Mouse (Mus musculus) urinary bladder, postnatal 4 days (tissue): Measurements from ENCODE around the gene Arhgap23.

Experiments used
- DNase-seq, 2 experiments: peaks; one replicate each; pipeline ENCODE4 v3.0.0; 2021 to 2022; ENCODE audit warnings: low spot score in 2 of 2

Gene Arhgap23

GRCm38 (mm10) chr11:97415330-97415711, at the start of gene Arhgap23:
Arhgap23 (plus strand) TSS chr11:97415533.
- DNase-seq = peak; percentile 64 to 81

- DNase-seq = no peak
These were observed 49.8 kb upstream of the Arhgap23 start for GRCm38 (mm10) chr11:97365556-97365955.

- DNase-seq = no peak
These were observed 46.8 kb upstream of the Arhgap23 start for GRCm38 (mm10) chr11:97368501-97368900.

- DNase-seq = no peak
These were observed 44.8 kb upstream of the Arhgap23 start for GRCm38 (mm10) chr11:97370329-97371091.

- no peak for DNase-seq
These were observed 43.0 kb upstream of the Arhgap23 start for GRCm38 (mm10) chr11:97372159-97372864.

- DNase-seq = no peak
These were observed 41.9 kb upstream of the Arhgap23 start for GRCm38 (mm10) chr11:97373402-97373801.

GRCm38 (mm10) chr11:97380036-97380435, 35.3 kb upstream of the Arhgap23 start:
- no peak for DNase-seq

- no peak for DNase-seq
These were observed 32.3 kb upstream of the Arhgap23 start for GRCm38 (mm10) chr11:97383017-97383416.

GRCm38 (mm10) chr11:97383764-97384163, 31.6 kb upstream of the Arhgap23 start:
- no peak for DNase-seq

- no peak for DNase-seq
These were observed 27.5 kb upstream of the Arhgap23 start for GRCm38 (mm10) chr11:97387811-97388210.

GRCm38 (mm10) chr11:97389127-97389526, 26.2 kb upstream of the Arhgap23 start:
- DNase-seq = no peak

- DNase-seq = no peak
These were observed 21.7 kb upstream of the Arhgap23 start for GRCm38 (mm10) chr11:97393658-97394057.

GRCm38 (mm10) chr11:97394146-97394545, 21.2 kb upstream of the Arhgap23 start:
- no peak for DNase-seq

GRCm38 (mm10) chr11:97398506-97398905, 16.8 kb upstream of the Arhgap23 start:
- no peak for DNase-seq

GRCm38 (mm10) chr11:97399958-97400710, 15.2 kb upstream of the Arhgap23 start:
- DNase-seq = peak; percentile 76 to 87

GRCm38 (mm10) chr11:97401082-97401481, 14.3 kb upstream of the Arhgap23 start:
- no peak for DNase-seq

- DNase-seq = no peak
These were observed 13.5 kb upstream of the Arhgap23 start for GRCm38 (mm10) chr11:97401686-97402435.

GRCm38 (mm10) chr11:97402746-97403145, 12.6 kb upstream of the Arhgap23 start:
- no peak for DNase-seq

- DNase-seq = no peak
These were observed 11.6 kb upstream of the Arhgap23 start for GRCm38 (mm10) chr11:97403614-97404183.

- peak in 1 of 2 experiments; percentile 65 for DNase-seq
These were observed 11.1 kb upstream of the Arhgap23 start for GRCm38 (mm10) chr11:97404184-97404760.

GRCm38 (mm10) chr11:97404761-97405190, 10.6 kb upstream of the Arhgap23 start:
- DNase-seq = no peak
